Mouse (Mus musculus): ENCODE data around the gene Sucla2. TPM values are rescaled to one million over a fixed set of nuclear protein-coding genes. Genes with fewer than 3 reads are reported as not detected.

Gene Sucla2
- polyA plus RNA-seq, 1 experiment from 2014 or later: 78.9 TPM

Other genes starting within 250 kb of the Sucla2 start
- gene Rb1, start 199.5 kb upstream of the Sucla2 start, polyA plus RNA-seq (2016; fragmentation: Nextera tagmentation; extraction: Ambion mirVana): 24.2 and 27.1 TPM in 2 replicates
- gene Itm2b, start 140.0 kb upstream of the Sucla2 start, polyA plus RNA-seq (2016; fragmentation: Nextera tagmentation; extraction: Ambion mirVana): 249 and 310 TPM in 2 replicates
- gene Med4, start 15.3 kb upstream of the Sucla2 start, polyA plus RNA-seq (2016; fragmentation: Nextera tagmentation; extraction: Ambion mirVana): 89.3 and 104 TPM in 2 replicates
- gene Nudt15, start 22.9 kb downstream of the Sucla2 start, polyA plus RNA-seq (2016; fragmentation: Nextera tagmentation; extraction: Ambion mirVana): 8.6 and 8.8 TPM in 2 replicates
- not detected in 2 replicates for gene Gm21750, start 135.9 kb downstream of the Sucla2 start, polyA plus RNA-seq (2016; fragmentation: Nextera tagmentation; extraction: Ambion mirVana)

Data from hindbrain, embryonic 10.5 days (tissue).